Mouse (Mus musculus) sigmoid colon, adult 10 weeks (tissue): ENCODE data around the gene Fut4. TPM values are rescaled to one million over a fixed set of nuclear protein-coding genes. Genes with fewer than 3 reads are reported as not detected.

Source experiments
- polyA plus RNA-seq: library from polyadenylated mRNA; stranded (reverse); fragments of 350-450 nt; fragmentation: Illumina TruSeq; extraction: RNeasy Lipid Tissue Mini Kit (QIAGEN cat#74804); gene quantifications from one replicate; pipeline ENCODE4 v1.2.3, GENCODE M21; 2014; ENCODE audit warnings: low read depth, low replicate concordance

Fut4 gene
- polyA plus RNA-seq: 85.7 TPM

DNA sequence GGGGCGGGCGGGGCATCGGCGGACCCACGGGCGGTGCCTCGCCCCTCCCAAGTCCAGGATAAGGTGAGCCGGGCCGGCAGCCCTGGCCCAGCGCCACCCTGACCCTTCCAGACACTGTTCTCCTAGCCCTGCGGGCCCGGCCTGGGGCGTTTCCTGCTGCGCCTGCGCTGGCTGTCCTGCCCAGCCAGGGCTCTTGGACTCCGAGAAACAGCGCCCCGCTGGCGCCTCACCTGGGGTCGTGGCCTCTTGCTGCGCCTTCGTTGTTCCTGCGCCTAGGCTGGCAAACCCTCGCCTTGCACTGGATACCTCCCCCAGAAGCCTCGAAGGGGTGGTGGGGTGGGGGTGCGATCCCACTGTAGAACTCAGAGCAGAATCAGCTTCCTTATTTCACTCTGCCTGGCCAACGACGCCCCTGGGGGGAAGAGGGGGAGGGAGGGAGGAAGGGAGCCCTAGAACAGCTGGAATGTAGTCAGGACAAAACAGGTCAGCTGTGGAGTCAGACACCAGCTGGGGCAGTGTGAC, at the start of gene Fut4:
Gene Fut4 (minus strand): TSS at position 393 of the 522 bp plus-strand sequence.

GRCm38 (mm10) chr9:14784039-14785002, 32.1 kb upstream of the Fut4 start, which contains the start of the genes Mre11a and Ankrd49:
Gene Mre11a (plus strand): TSS chr9:14784654.
Gene Ankrd49 (minus strand): TSS chr9:14784856.

DNA sequence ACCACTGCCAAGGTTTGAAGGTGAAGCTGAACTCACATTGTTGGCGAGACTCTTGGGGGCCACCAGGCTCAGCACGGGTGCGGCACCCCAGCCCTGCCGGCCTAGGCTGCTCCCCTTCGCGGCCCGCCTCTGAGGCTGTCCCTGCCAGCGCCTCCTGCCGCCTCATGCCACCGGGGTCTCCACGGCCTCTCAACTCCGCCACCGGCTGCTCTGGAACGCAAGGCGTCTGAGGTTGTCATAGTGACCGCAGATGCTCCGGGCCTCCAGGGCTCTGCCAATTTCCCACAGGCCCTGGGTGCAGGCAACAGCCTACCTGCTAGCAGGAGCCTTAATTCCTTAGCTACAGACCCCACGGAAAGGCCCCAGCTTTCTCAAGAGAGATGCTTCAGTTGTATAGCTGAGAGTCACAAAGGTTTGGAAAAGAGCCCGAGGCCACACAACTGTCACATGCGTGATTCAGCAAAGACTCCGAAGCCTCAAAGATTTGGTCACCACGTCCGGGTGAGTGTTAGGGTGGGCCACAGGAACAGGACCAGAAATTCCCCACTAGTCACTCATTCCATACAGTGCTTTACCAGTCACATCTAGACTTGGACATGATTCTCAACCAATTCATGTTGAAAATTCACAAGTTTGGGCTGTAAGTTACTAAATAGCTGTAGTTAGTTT, 18.7 kb upstream of the Fut4 start, which contains the start of gene 1700012B09Rik:
Gene 1700012B09Rik (minus strand): TSS at position 228 of the 669 bp plus-strand sequence.

GRCm38 (mm10) chr9:14740151-14740924, 11.9 kb downstream of the Fut4 start, which contains the start of gene Piwil4:
Gene Piwil4 (minus strand): TSS chr9:14740733.

Other genes starting within 250 kb of the Fut4 start
- 8.5 TPM for gene Amotl1, start 107.3 kb downstream of the Fut4 start, polyA plus RNA-seq
- gene Piwil4, start 11.7 kb downstream of the Fut4 start, polyA plus RNA-seq: 4.0 TPM
- gene 1700012B09Rik, start 18.6 kb upstream of the Fut4 start, polyA plus RNA-seq: not detected
- gene Mre11a, start 32.3 kb upstream of the Fut4 start, polyA plus RNA-seq: 54.9 TPM
- gene Ankrd49, start 32.5 kb upstream of the Fut4 start, polyA plus RNA-seq: 63.7 TPM
- 0.60 TPM for gene Gpr83, start 107.8 kb upstream of the Fut4 start, polyA plus RNA-seq
- not detected for gene Izumo1r, start 151.6 kb upstream of the Fut4 start, polyA plus RNA-seq